Mouse (Mus musculus): Measurements from ENCODE around the gene Dap3. TPM values are rescaled to one million over a fixed set of nuclear protein-coding genes. Genes with fewer than 3 reads are reported as not detected.

The Dap3 gene
- polyA plus RNA-seq, 2 experiments: 113 to 138 TPM

Other genes with a start within 250 kb of the Dap3 start
- gene Rit1, start 234.3 kb downstream of the Dap3 start, polyA plus RNA-seq (2012; rRNA removed): 46.8 and 47.4 TPM in 2 replicates
- 62.4 and 64.3 TPM in 2 replicates for gene Rit1, start 234.3 kb downstream of the Dap3 start, polyA plus RNA-seq (2014; fragmentation: Nextera tagmentation; extraction: Ambion mirVana)
- 15.3 and 17.5 TPM in 2 replicates for gene Syt11, start 176.0 kb downstream of the Dap3 start, polyA plus RNA-seq (2012; rRNA removed)
- 13.9 and 20.8 TPM in 2 replicates for gene Syt11, start 176.0 kb downstream of the Dap3 start, polyA plus RNA-seq (2014; fragmentation: Nextera tagmentation; extraction: Ambion mirVana)
- gene Gon4l, start 116.0 kb downstream of the Dap3 start, polyA plus RNA-seq (2012; rRNA removed): 29.0 and 29.9 TPM in 2 replicates
- gene Gon4l, start 116.0 kb downstream of the Dap3 start, polyA plus RNA-seq (2014; fragmentation: Nextera tagmentation; extraction: Ambion mirVana): 14.2 and 15.9 TPM in 2 replicates
- 49.9 and 57.8 TPM in 2 replicates for gene Msto1, start 37.2 kb downstream of the Dap3 start, polyA plus RNA-seq (2012; rRNA removed)
- 43.0 and 47.0 TPM in 2 replicates for gene Msto1, start 37.2 kb downstream of the Dap3 start, polyA plus RNA-seq (2014; fragmentation: Nextera tagmentation; extraction: Ambion mirVana)
- 19.6 and 21.1 TPM in 2 replicates for gene Ash1l, start 559 bp downstream of the Dap3 start, polyA plus RNA-seq (2012; rRNA removed)
- 21.5 and 25.0 TPM in 2 replicates for gene Ash1l, start 559 bp downstream of the Dap3 start, polyA plus RNA-seq (2014; fragmentation: Nextera tagmentation; extraction: Ambion mirVana)
- gene Rusc1, start 142.1 kb upstream of the Dap3 start, polyA plus RNA-seq (2012; rRNA removed): 56.6 and 64.2 TPM in 2 replicates
- 24.8 and 27.5 TPM in 2 replicates for gene Rusc1, start 142.1 kb upstream of the Dap3 start, polyA plus RNA-seq (2014; fragmentation: Nextera tagmentation; extraction: Ambion mirVana)
- gene Gm43738, start 149.9 kb upstream of the Dap3 start, polyA plus RNA-seq (2012; rRNA removed): 0.03 TPM in 1 of 2 replicates, not detected in the other
- not detected in 2 replicates for gene Gm43738, start 149.9 kb upstream of the Dap3 start, polyA plus RNA-seq (2014; fragmentation: Nextera tagmentation; extraction: Ambion mirVana)
- gene Fdps, start 150.8 kb upstream of the Dap3 start, polyA plus RNA-seq (2012; rRNA removed): 118 and 119 TPM in 2 replicates
- gene Fdps, start 150.8 kb upstream of the Dap3 start, polyA plus RNA-seq (2014; fragmentation: Nextera tagmentation; extraction: Ambion mirVana): 172 and 215 TPM in 2 replicates
- 0.27 and 0.50 TPM in 2 replicates for gene Pklr, start 185.0 kb upstream of the Dap3 start, polyA plus RNA-seq (2012; rRNA removed)
- gene Pklr, start 185.0 kb upstream of the Dap3 start, polyA plus RNA-seq (2014; fragmentation: Nextera tagmentation; extraction: Ambion mirVana): 0.14 and 0.23 TPM in 2 replicates
- 4.6 and 8.9 TPM in 2 replicates for gene Hcn3, start 209.0 kb upstream of the Dap3 start, polyA plus RNA-seq (2012; rRNA removed)
- 1.5 and 1.6 TPM in 2 replicates for gene Hcn3, start 209.0 kb upstream of the Dap3 start, polyA plus RNA-seq (2014; fragmentation: Nextera tagmentation; extraction: Ambion mirVana)
- gene Clk2, start 213.6 kb upstream of the Dap3 start, polyA plus RNA-seq (2012; rRNA removed): 152 and 155 TPM in 2 replicates
- gene Clk2, start 213.6 kb upstream of the Dap3 start, polyA plus RNA-seq (2014; fragmentation: Nextera tagmentation; extraction: Ambion mirVana): 26.5 and 34.2 TPM in 2 replicates
- gene Scamp3, start 226.3 kb upstream of the Dap3 start, polyA plus RNA-seq (2012; rRNA removed): 114 and 156 TPM in 2 replicates
- 93.9 and 96.0 TPM in 2 replicates for gene Scamp3, start 226.3 kb upstream of the Dap3 start, polyA plus RNA-seq (2014; fragmentation: Nextera tagmentation; extraction: Ambion mirVana)
- 95.5 and 124 TPM in 2 replicates for gene Fam189b, start 232.0 kb upstream of the Dap3 start, polyA plus RNA-seq (2012; rRNA removed)
- gene Fam189b, start 232.0 kb upstream of the Dap3 start, polyA plus RNA-seq (2014; fragmentation: Nextera tagmentation; extraction: Ambion mirVana): 34.5 and 34.8 TPM in 2 replicates

All from limb, embryonic 14.5 days (tissue).